Mouse (Mus musculus) heart, embryonic 12.5 days (tissue): Measurements from ENCODE around the gene Rhoh. TPM values are rescaled to one million over a fixed set of nuclear protein-coding genes. Genes with fewer than 3 reads are reported as not detected.

Experiments used
- ATAC-seq: fragments of 200-750 bp; cut with Nextera tagmentation; 2 replicates; pipeline ENCODE4 v1.8.0; 2017; ENCODE audit warnings: moderate TSS enrichment, moderate library complexity; ENCODE audit not compliant: insufficient number of reproducible peaks, low FRiP score
- H3K27ac ChIP-seq: fragments of 300-500 bp; sonication (generic); 2 replicates; pipeline ENCODE4 v1.5.1; 2016; ENCODE audit warnings: mild to moderate bottlenecking, moderate library complexity; ENCODE audit not compliant: poor library complexity, severe bottlenecking
- H3K27me3 ChIP-seq: fragments of 300-500 bp; sonication (generic); replicated peaks from 2 replicates; pipeline ENCODE4 v1.6.1; 2016; ENCODE audit warnings: mild to moderate bottlenecking, moderate library complexity
- H3K36me3 ChIP-seq: fragments of 300-500 bp; sonication (generic); 2 replicates; pipeline ENCODE4 v1.6.1; 2016; ENCODE audit warnings: mild to moderate bottlenecking, moderate library complexity
- H3K4me1 ChIP-seq: fragments of 300-500 bp; sonication (generic); replicated peaks from 2 replicates; pipeline ENCODE4 v1.6.1; 2016; ENCODE audit warnings: mild to moderate bottlenecking
- H3K4me2 ChIP-seq: fragments of 300-500 bp; sonication (generic); 2 replicates; pipeline ENCODE4 v1.6.1; 2016; ENCODE audit warnings: mild to moderate bottlenecking, moderate library complexity
- H3K4me3 ChIP-seq: fragments of 300-500 bp; sonication (generic); 2 replicates; pipeline ENCODE4 v1.5.1; 2016; ENCODE audit warnings: mild to moderate bottlenecking
- H3K9ac ChIP-seq: fragments of 300-500 bp; sonication (generic); 2 replicates; pipeline ENCODE4 v1.6.1; 2016; ENCODE audit warnings: mild to moderate bottlenecking, moderate library complexity
- H3K9me3 ChIP-seq: fragments of 300-500 bp; sonication (generic); replicated peaks from 2 replicates; pipeline ENCODE4 v1.6.1; 2016; ENCODE audit warnings: mild to moderate bottlenecking, moderate library complexity
- WGBS: fragments of 180-500 bp; shearing (Covaris S2); methylation state at CpG from one replicate; pipeline ENCODE4 v1.1.7; 2016; 5-methylcytosine and 5-hydroxymethylcytosine counted together
- polyA plus RNA-seq: library from polyadenylated mRNA; unstranded; fragments of >200 nt; fragmentation: Nextera tagmentation; extraction: Ambion mirVana; gene quantifications from 2 replicates; pipeline ENCODE4 v1.2.1, GENCODE M21; 2016

Gene Rhoh
- polyA plus RNA-seq, 1 experiment from 2014 or later = 0.97 TPM

DNA sequence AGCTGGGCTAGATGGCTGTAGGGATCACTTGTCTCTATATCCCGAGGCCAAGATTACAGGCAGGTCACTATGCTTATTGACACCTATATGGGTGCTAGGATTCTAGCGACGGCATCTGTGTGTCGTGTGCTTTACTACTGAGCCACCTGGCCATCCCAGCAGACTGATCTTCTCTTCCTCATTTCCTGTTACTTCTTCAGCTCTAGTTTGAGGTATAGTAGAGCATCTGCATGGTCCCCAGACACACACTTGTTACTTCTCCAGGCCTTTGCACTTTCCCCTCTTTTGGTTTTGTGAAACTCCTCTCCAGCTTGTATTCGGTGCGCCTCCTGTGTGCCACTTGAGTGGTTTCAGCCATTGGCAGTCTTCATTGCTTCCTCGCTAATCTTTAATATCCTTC lies 14.3 kb downstream of the Rhoh start:
- Histone ChIP-seq H3K27ac (no peak overlapping the region), H3K36me3 (no peaks in the 10 kb centered on the region), H3K27me3 (no peaks in the 10 kb centered on the region), H3K4me2 (no peak overlapping the region), H3K4me3 (no peak overlapping the region), H3K9me3 (no peaks in the 10 kb centered on the region), H3K4me1 (peaks cover 5% of the 10 kb centered on the region; the same call in 1 of the 2 replicates), H3K9ac (no peak overlapping the region)
- no peak for ATAC-seq
- WGBS = 90% methylated on average over 7 of the region's 7 CpGs

DNA sequence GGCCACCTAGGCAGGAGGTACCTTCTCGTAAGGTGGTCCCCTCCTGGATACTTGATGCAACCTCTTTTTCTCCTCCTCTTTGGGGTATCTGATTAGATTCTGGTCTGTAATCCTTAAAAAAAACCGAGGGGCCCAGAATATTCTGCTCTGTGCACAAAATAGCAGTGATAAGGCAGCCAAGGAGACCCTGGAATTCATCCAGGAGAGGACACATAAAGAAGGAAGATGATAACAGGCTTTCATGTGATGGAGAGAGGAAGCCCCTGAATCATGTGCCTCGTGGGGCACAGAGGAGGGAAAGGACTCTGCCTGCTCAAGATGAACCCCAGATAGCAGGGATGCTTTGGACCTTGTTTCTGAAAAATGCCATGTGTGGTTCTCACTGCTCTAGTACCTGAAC lies 17.4 kb downstream of the Rhoh start:
- Histone ChIP-seq H3K4me3 (no peak overlapping the region), H3K9ac (no peak overlapping the region), H3K27ac (no peak overlapping the region), H3K27me3 (no peaks in the 10 kb centered on the region), H3K4me1 (peaks cover 5% of the 10 kb centered on the region; the same call in 1 of the 2 replicates), H3K9me3 (no peaks in the 10 kb centered on the region), H3K36me3 (no peaks in the 10 kb centered on the region), H3K4me2 (no peak overlapping the region)
- ATAC-seq = no peak
- WGBS = 44% methylated on average over 3 of the region's 3 CpGs

DNA sequence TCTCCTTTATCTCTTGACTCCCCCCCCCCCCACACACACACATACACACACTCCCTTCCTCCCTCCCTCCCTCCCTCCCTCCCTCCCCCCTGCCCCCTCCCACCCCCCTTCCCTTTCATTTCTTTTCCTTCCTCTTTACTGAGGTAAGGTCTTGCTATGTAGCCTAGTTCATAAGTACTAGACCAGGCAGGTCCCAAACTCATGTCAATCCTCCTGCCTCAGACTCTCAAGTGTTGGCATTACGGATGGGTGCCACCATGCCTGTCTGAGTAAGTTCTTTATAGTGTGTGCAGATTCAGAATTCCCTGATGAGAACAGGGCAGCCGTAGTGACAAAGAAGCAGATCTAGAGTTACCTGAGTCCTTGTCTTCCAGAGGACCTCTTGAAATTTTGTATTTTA lies 20.2 kb downstream of the Rhoh start:
- Histone ChIP-seq H3K4me1 (peaks cover 5% of the 10 kb centered on the region; the same call in 1 of the 2 replicates), H3K36me3 (no peaks in the 10 kb centered on the region), H3K4me3 (no peak overlapping the region), H3K27ac (no peak overlapping the region), H3K9me3 (no peaks in the 10 kb centered on the region), H3K4me2 (no peak overlapping the region), H3K9ac (no peak overlapping the region), H3K27me3 (no peaks in the 10 kb centered on the region)
- WGBS = 90% methylated on average over 2 of the region's 2 CpGs
- no peak for ATAC-seq

DNA sequence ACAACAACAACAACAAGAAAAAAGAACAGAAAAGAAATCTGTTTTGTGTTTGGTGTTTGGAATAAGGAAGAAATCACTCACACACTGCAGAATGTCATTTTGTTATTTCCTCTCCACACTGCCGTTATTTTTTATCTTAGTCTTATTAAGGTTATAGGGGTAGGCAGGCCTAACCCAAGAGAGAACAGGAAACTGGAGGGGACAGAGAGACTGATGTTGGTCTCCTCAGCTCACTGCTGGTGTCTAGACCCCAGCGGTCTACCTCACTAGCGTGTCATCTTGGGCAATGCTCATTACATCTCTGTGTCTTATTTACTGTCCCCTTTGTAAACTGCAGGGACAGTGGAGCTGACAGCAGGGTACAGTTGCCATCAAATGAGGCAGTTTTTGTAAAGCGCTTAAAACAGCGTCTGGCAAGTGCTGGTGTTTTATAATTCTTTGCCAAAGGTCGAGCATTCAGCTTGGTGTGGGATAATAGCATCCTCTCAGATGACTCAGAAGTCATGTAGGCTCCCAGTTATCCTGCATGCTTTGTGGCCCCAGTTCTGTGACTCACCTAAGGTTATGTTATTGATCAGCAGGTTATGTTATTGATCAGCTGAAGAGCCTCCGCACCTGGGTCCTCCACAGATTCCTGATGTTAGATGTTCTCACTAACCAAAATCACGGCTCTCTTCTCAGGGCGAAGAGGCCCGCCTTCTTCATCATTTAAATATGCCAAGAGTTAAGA lies 21.6 kb downstream of the Rhoh start:
- ATAC-seq = no peak
- no peak overlapping the region for H3K27ac ChIP-seq
- H3K9ac ChIP-seq = no peak overlapping the region
- H3K36me3 ChIP-seq = no peaks in the 10 kb centered on the region
- H3K9me3 ChIP-seq = no peaks in the 10 kb centered on the region
- no peak overlapping the region for H3K4me2 ChIP-seq
- WGBS = 83% methylated on average over 10 of the region's 10 CpGs
- H3K4me3 ChIP-seq = no peak overlapping the region
- H3K4me1 ChIP-seq = peaks cover 5% of the 10 kb centered on the region; the same call in 1 of the 2 replicates
- no peaks in the 10 kb centered on the region for H3K27me3 ChIP-seq

DNA sequence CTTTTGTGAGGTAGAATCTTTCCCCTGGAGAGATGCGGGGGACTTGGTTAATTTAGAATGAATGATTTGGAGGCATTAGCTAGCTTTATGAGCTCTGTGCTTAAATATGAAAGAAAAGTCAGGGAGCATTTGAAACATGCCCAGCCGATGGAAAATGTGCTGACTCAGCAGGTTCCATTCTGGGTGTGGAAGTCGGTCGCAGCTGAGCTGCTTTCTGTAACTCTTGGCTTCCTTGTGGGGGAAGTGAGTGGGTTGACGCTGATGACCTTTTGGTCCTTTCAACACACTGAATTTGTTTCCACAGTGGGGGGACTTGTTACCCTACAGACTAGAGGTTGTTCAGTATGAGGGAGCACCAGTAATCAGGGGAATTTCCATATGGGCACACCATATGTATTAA lies 22.3 kb downstream of the Rhoh start:
- Histone ChIP-seq H3K4me1 (peaks cover 3% of the 10 kb centered on the region; the same call in 1 of the 2 replicates), H3K9me3 (no peaks in the 10 kb centered on the region), H3K36me3 (no peaks in the 10 kb centered on the region), H3K27me3 (no peaks in the 10 kb centered on the region), H3K4me2 (no peak overlapping the region), H3K27ac (no peak overlapping the region), H3K4me3 (no peak overlapping the region), H3K9ac (no peak overlapping the region)
- ATAC-seq = 0 out of 2 replicates have a peak, but pooled peaks have one; percentile 15
- WGBS = 47% methylated on average over 5 of the region's 5 CpGs

DNA sequence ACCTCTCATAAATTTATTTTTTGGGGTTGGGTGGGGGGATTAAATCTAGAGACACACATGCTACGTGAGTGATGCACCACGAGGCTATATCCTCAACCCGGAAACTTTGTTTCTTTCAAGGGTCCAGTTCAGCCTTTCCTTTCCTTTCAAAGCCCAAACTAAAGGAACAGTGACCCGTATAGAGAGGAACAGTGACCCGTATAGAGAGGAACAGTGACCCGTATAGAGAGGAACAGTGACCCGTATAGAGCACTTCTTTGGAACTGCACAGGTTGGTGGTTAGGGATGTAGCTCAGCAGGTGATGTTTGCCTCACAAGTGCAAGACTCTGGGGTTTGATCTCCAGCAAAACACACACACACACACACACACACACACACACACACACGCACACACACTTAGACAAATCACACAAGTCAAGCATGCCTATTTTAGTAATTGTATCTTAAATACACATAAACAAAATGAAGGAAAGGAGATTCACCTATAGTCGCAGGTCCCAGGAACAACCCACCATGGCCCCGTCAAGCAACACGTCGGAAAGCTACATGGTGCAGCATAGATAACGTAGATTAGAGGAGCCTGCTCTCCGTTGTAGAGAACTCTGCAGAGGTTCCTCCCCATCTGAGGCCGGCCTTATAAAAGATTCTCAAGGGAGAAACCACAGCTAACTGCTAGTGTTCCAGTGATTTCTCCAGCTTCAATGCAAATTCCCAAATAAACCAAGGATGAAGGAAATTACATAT lies 24.9 kb downstream of the Rhoh start:
- no peak overlapping the region for H3K9ac ChIP-seq
- H3K27ac ChIP-seq = no peak overlapping the region
- H3K36me3 ChIP-seq = no peaks in the 10 kb centered on the region
- H3K4me1 ChIP-seq = peaks cover 10% of the 10 kb centered on the region
- no peak overlapping the region for H3K4me2 ChIP-seq
- H3K27me3 ChIP-seq = no peaks in the 10 kb centered on the region
- H3K4me3 ChIP-seq = no peak overlapping the region
- 69% methylated on average over 15 of the region's 15 CpGs for whole genome bisulfite sequencing
- ATAC-seq = no peak
- no peaks in the 10 kb centered on the region for H3K9me3 ChIP-seq

DNA sequence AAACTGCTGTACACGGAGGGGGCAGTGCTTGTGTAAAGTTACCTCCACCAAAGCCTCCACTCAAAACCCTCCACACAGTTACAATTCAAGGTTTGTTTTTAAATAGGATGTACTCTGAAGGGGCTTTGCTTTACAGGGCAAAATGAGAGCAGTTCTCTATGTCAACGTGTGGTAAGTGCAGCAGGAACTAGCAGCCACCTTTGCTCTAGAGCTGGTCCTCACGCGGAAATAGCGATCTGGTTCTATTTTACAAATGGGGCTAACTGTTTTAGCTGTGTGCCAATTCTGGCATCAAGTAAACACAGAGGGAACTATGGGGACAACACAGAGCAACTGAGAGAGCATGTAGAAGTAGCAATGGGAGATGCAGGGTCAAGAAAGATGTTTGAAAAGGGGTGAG lies 27.1 kb downstream of the Rhoh start:
- Histone ChIP-seq H3K9me3 (no peaks in the 10 kb centered on the region), H3K36me3 (no peaks in the 10 kb centered on the region), H3K4me2 (no peak overlapping the region), H3K4me3 (no peak overlapping the region), H3K4me1 (peaks cover 10% of the 10 kb centered on the region), H3K27me3 (no peaks in the 10 kb centered on the region), H3K27ac (no peak overlapping the region), H3K9ac (no peak overlapping the region)
- 88% methylated on average over 5 of the region's 5 CpGs for WGBS
- ATAC-seq = no peak

DNA sequence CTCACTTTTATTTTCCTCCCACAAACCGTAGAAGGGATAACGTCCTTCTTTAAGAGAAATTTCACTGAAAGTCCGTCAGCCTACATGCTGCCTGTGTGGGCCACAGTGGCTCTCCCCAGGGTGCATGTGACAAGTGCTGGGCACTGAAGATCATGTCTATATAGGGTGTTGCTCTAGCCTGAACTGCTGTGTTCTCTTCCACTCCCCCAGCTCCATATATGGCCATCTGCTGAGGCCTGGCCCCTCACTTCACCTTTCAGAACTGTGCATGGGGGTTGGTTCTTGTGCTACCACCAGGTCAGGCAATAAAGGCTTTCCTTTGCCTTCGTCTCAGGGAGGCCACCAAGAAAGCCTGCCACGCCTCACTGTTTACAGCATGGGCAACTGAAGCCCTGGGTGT lies 28.0 kb downstream of the Rhoh start:
- Histone ChIP-seq H3K4me1 (peaks cover 10% of the 10 kb centered on the region), H3K4me2 (no peak overlapping the region), H3K27me3 (no peaks in the 10 kb centered on the region), H3K4me3 (no peak overlapping the region), H3K9me3 (no peaks in the 10 kb centered on the region), H3K36me3 (no peaks in the 10 kb centered on the region), H3K9ac (no peak overlapping the region), H3K27ac (peak overlapping the region; percentile 51)
- peak; percentile 79 for ATAC-seq
- WGBS = 51% methylated on average over 5 of the region's 5 CpGs

DNA sequence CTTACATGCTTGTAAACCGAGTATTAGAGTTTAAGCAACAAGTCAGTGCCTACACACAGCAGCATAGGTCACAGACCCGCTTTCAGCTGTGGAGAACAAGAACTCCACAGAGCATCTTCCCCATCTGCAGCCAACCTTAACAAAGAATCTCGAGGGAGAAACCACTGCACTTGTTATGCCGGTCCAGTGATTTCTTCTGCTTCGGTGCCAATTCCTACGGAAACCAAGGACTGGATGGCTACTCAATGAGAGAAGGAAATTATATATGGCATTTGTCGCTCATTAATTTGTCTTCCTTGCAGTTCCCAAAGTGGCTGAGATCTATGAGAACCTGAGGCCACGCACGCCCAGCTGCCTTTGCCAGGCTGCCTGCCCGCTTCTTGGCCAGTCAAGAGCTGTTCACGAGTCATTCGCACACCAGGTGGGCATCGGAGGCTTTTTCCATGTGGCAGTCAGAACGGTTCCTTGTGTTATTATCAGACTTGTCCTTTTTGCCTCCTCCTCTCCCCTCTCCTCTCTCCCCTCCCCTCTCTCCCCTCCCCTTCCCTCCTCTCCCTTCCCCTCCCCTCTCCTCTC lies 30.3 kb downstream of the Rhoh start:
- Histone ChIP-seq H3K9ac (no peak overlapping the region), H3K4me3 (no peak overlapping the region), H3K27me3 (no peaks in the 10 kb centered on the region), H3K27ac (no peak overlapping the region), H3K4me2 (no peak overlapping the region), H3K4me1 (peaks cover 24% of the 10 kb centered on the region), H3K36me3 (no peaks in the 10 kb centered on the region), H3K9me3 (no peaks in the 10 kb centered on the region)
- ATAC-seq = no peak
- 85% methylated on average over 14 of the region's 14 CpGs for WGBS

DNA sequence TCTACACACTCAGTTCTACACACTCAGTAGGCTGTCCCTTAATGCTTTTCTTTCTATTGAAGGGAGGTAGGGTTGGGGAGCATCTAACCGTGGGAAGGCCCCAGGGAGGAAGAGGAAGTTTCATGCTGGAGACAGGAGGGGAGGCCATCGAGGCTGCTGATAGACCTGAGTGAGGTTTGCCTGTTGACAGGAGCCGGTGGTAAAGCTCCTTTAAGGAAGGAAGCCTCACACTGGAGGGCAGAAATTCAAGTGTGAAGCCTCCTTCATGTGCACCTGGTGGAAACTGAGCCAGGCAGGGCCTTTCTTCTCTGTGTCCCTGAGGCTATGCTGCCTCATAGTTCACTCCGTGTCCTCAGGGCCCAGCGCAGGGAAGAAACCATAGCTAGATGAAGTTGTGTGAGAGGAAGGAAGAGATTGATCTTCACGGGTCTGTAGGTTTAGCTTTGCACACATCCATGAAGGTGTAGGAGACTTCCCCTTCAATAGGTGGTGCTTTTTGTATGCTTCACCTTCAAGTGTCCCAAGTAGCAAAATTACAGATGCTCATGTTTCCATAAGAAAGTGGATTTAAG lies 34.2 kb downstream of the Rhoh start:
- no peak for ATAC-seq
- Histone ChIP-seq H3K27ac (no peak overlapping the region), H3K4me3 (no peak overlapping the region), H3K4me1 (peaks cover 22% of the 10 kb centered on the region), H3K4me2 (no peak overlapping the region), H3K36me3 (no peaks in the 10 kb centered on the region), H3K9ac (no peak overlapping the region), H3K9me3 (no peaks in the 10 kb centered on the region), H3K27me3 (no peaks in the 10 kb centered on the region)
- WGBS = 69% methylated on average over 6 of the region's 6 CpGs

DNA sequence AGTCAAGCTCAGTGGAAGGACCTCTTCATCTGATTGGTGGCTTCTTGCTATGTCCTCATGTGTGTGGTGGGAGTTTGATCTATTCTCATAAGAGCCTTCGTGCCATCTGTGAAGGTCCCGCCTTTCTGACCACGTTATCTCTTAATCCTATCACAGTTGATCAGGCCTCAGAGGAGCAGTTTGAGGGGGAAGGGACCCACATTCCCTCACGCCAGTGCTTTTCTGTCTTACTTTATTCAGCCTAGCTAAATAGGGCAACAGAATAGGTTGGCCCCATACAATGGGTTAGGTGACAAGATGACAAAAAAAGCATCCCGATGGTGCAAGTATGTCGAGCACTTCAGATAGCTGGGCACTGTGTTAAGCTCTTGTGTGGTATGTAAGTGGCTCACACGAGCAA lies 34.8 kb downstream of the Rhoh start:
- H3K27ac ChIP-seq = peak overlapping the region; percentile 48; the same call in 1 of the 2 replicates
- ATAC-seq = no peak; the same call in 1 of the 2 replicates
- 56% methylated on average over 7 of the region's 7 CpGs for WGBS
- no peaks in the 10 kb centered on the region for H3K27me3 ChIP-seq
- peaks cover 26% of the 10 kb centered on the region for H3K4me1 ChIP-seq
- H3K4me3 ChIP-seq = no peak overlapping the region
- H3K36me3 ChIP-seq = no peaks in the 10 kb centered on the region
- H3K4me2 ChIP-seq = no peak overlapping the region
- H3K9me3 ChIP-seq = no peaks in the 10 kb centered on the region
- H3K9ac ChIP-seq = no peak overlapping the region
